Mouse (Mus musculus) intestine, embryonic 14.5 days (tissue): ENCODE data around the gene C530025M09Rik. TPM values are rescaled to one million over a fixed set of nuclear protein-coding genes. Genes with fewer than 3 reads are reported as not detected.

Source experiments
- ATAC-seq: fragments of 200-750 bp; cut with Nextera tagmentation; replicated peaks from 2 replicates; pipeline ENCODE4 v1.8.0; 2017; ENCODE audit warnings: low read depth, moderate number of reproducible peaks, moderate TSS enrichment, moderate library complexity; ENCODE audit not compliant: low FRiP score, low TSS enrichment
- DNase-seq: peaks from one replicate; pipeline ENCODE4 v3.0.0-alpha.2; 2018; ENCODE audit warnings: low spot score
- H3K27ac ChIP-seq: fragments of 300-500 bp; sonication (generic); 2 replicates; pipeline ENCODE4 v1.5.1; 2014; ENCODE audit warnings: low read depth, mild to moderate bottlenecking, control low read depth
- H3K27me3 ChIP-seq: fragments of 300-500 bp; sonication (generic); replicated peaks from 2 replicates; pipeline ENCODE4 v1.6.1; 2014; ENCODE audit warnings: low read length, control low read depth; ENCODE audit not compliant: control insufficient read depth, insufficient read depth
- H3K36me3 ChIP-seq: fragments of 300-500 bp; sonication (generic); 2 replicates; pipeline ENCODE4 v1.6.1; 2014; ENCODE audit warnings: low read length, control low read depth; ENCODE audit not compliant: control insufficient read depth, insufficient read depth
- H3K4me1 ChIP-seq: fragments of 300-500 bp; sonication (generic); replicated peaks from 2 replicates; pipeline ENCODE4 v1.6.1; 2014; ENCODE audit warnings: low read length, control low read depth, mixed read lengths; ENCODE audit not compliant: control insufficient read depth, insufficient read depth
- H3K4me2 ChIP-seq: fragments of 300-500 bp; sonication (generic); 2 replicates; pipeline ENCODE4 v1.6.1; 2014; ENCODE audit warnings: low read length
- H3K4me3 ChIP-seq: fragments of 300-500 bp; sonication (generic); 2 replicates; pipeline ENCODE4 v1.5.1; 2014; ENCODE audit warnings: low read depth, low read length, control low read depth, mixed read lengths
- H3K9ac ChIP-seq: fragments of 300-500 bp; sonication (generic); 2 replicates; pipeline ENCODE4 v1.6.1; 2014; ENCODE audit warnings: mild to moderate bottlenecking, low read length
- H3K9me3 ChIP-seq: fragments of 300-500 bp; sonication (generic); 2 replicates; pipeline ENCODE4 v1.6.1; 2016; ENCODE audit warnings: low read length, control low read depth; ENCODE audit not compliant: control insufficient read depth
- WGBS: fragments of 180-500 bp; shearing (Covaris S2); extraction: QIAGEN DNeasy Blood & Tissue Kit; methylation state at CpG from one replicate; pipeline ENCODE4 v1.1.7; 2014; 5-methylcytosine and 5-hydroxymethylcytosine counted together
- polyA plus RNA-seq: library from polyadenylated mRNA; unstranded; fragments of >200 nt; fragmentation: Nextera tagmentation; extraction: Ambion mirVana; gene quantifications from 2 replicates; pipeline ENCODE4 v1.2.1, GENCODE M21; 2014

C530025M09Rik gene
- not detected in 2 replicates for polyA plus RNA-seq

- peaks cover 47% of the 10 kb centered on the region for H3K27me3 ChIP-seq
- WGBS, result under 1% methylated on average over 71 of the region's 82 CpGs
- ATAC-seq, result peak; percentile 84
- peak within 1 kb of the TSS; percentile 50 for H3K4me3 ChIP-seq
- H3K9me3 ChIP-seq, result no peaks in the 10 kb centered on the region
- H3K4me2 ChIP-seq, result peak within 1 kb of the TSS; percentile 91
- H3K36me3 ChIP-seq, result no peaks in the 10 kb centered on the region
- DNase-seq, result peak; percentile 85
- H3K27ac ChIP-seq, result no peak within 1 kb of the TSS
- H3K4me1 ChIP-seq, result 0 out of 2 replicates have a peak, but pooled peaks cover 5% of the 10 kb centered on the region
- H3K9ac ChIP-seq, result peak within 1 kb of the TSS; percentile 46
These were observed at the start of gene C530025M09Rik for GRCm38 (mm10) chr2:149830536-149831458. C530025M09Rik (minus strand) TSS chr2:149831213.

- Histone ChIP-seq H3K36me3 (no peaks in the 10 kb centered on the region), H3K4me2 (no peak overlapping the region), H3K27me3 (no peaks in the 10 kb centered on the region), H3K4me3 (no peak overlapping the region), H3K9ac (no peak overlapping the region), H3K4me1 (no peaks in the 10 kb centered on the region), H3K9me3 (no peaks in the 10 kb centered on the region), H3K27ac (no peak overlapping the region)
- ATAC-seq (no peak), DNase-seq (no peak)
- 53% methylated on average over 2 of the region's 2 CpGs for WGBS
These were observed 46.9 kb upstream of the C530025M09Rik start for GRCm38 (mm10) chr2:149877954-149878353.

DNA sequence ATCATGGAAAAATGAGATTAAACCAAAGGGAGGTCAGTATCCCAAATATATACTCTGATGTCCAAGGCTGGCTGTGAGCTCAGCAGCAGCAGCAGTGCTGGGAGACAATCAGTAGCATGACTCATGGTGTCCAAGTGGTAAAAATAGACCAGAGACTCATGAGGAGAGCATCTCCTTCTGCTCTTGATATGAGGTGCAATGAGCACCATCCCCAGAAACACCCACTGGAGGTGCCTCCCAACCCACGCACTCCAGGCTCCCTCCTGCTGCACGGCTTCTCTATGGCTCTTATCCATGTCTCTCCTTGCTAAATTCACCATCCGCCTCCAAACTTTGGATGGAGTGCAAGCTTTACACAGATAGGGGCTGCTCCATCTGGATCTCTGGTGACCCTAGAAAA lies 42.3 kb upstream of the C530025M09Rik start:
- Histone ChIP-seq H3K27me3 (no peaks in the 10 kb centered on the region), H3K4me3 (no peak overlapping the region), H3K36me3 (no peaks in the 10 kb centered on the region), H3K9me3 (no peaks in the 10 kb centered on the region), H3K27ac (no peak overlapping the region), H3K9ac (no peak overlapping the region), H3K4me2 (no peak overlapping the region), H3K4me1 (no peaks in the 10 kb centered on the region)
- ATAC-seq (no peak), DNase-seq (no peak)
- 98% methylated on average over 3 of the region's 3 CpGs for WGBS

DNA sequence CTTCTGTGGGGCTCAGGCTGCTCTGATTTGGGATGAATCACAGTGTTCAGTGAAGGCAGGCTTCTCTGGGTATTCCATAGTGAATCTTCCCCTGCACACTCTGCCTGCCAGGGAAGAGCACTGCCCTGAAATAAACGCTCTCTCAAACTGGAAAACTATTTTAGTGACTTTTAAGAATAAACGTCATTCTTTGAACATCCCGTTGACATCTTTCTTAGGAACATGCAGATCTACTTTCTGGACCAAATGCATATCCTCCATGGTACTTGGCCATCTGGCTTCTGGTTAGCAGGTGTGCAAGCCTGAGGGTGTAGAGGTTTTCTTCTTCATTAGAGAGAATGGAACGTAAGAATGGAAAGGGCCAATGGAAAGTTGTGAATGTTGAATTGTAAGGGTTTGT lies 41.5 kb upstream of the C530025M09Rik start:
- H3K9me3 ChIP-seq, result no peaks in the 10 kb centered on the region
- 86% methylated on average over 4 of the region's 4 CpGs for WGBS
- ATAC-seq, result no peak
- no peak overlapping the region for H3K27ac ChIP-seq
- H3K9ac ChIP-seq, result no peak overlapping the region
- H3K4me1 ChIP-seq, result no peaks in the 10 kb centered on the region
- no peak overlapping the region for H3K4me3 ChIP-seq
- no peaks in the 10 kb centered on the region for H3K27me3 ChIP-seq
- DNase-seq, result no peak
- no peak overlapping the region for H3K4me2 ChIP-seq
- H3K36me3 ChIP-seq, result no peaks in the 10 kb centered on the region

DNA sequence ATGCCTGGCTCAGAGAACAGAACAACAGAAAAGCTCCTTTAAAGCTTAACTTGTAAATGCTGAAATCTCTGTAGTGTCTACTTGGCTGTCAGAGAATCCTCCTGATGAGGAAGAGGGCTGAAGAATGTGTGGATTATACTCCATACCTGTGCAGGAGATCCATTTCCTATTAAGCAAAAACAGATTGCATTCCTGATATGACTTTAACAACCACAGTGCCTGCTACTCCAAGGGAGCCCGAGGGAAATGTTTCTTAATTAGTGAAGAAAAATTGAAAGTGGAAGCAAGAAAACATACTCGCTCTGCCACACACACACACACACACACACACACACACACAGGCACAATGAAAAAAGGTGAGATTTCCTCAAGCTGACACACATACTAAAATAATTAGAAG lies 39.5 kb upstream of the C530025M09Rik start:
- Histone ChIP-seq H3K9ac (no peak overlapping the region), H3K27me3 (no peaks in the 10 kb centered on the region), H3K4me3 (no peak overlapping the region), H3K9me3 (no peaks in the 10 kb centered on the region), H3K27ac (no peak overlapping the region), H3K4me2 (no peak overlapping the region), H3K36me3 (no peaks in the 10 kb centered on the region), H3K4me1 (no peaks in the 10 kb centered on the region)
- ATAC-seq (no peak), DNase-seq (no peak)
- WGBS, result 69% methylated on average over 2 of the region's 2 CpGs

DNA sequence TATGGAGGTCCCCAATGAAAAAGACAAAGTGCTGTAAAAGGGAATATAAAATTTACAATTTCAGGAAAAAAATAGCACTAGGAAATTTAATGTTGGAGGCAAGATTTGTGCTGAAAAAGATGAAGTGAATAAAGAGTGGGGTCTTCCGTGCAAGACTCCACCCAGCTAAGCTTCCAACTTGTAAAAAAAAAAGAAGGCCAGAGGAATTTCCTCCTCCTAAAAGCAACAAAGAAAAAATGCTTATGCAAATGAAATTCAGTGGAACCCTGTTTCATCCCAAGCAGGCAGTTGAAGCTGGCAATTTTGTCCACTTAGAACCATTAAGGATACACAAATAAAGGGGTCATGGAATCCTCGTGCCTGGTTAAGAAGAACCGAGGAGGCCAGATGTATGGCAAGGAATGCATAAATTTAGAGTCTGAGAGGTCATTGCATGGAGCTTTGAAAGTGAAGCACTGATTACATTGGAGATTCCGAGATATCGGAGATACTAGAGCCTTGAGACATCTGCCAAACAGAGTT lies 35.0 kb upstream of the C530025M09Rik start:
- no peak overlapping the region for H3K4me3 ChIP-seq
- 51% methylated on average over 5 of the region's 5 CpGs for WGBS
- no peaks in the 10 kb centered on the region for H3K27me3 ChIP-seq
- no peak overlapping the region for H3K27ac ChIP-seq
- no peaks in the 10 kb centered on the region for H3K36me3 ChIP-seq
- DNase-seq (no peak), ATAC-seq (no peak)
- no peaks in the 10 kb centered on the region for H3K4me1 ChIP-seq
- H3K4me2 ChIP-seq, result no peak overlapping the region
- no peaks in the 10 kb centered on the region for H3K9me3 ChIP-seq
- no peak overlapping the region for H3K9ac ChIP-seq

DNA sequence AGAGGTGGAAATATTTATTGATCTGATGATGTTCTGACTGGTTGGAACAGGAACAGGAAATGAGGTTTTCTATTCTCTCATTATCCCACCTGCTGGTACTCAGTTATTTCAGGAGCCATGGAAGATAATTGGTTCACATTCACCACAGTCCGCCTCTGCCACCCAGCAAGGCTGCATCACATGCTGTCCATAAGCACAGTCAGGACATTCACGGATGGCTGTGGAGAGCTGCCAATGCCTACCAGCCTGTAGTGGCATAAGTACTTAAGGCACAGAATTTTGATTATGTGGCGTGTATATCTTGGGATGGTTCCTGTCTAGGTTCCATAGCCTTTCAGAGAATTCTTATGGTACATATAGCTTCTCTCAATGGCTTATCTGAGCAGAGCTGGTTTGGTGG lies 30.0 kb upstream of the C530025M09Rik start:
- Histone ChIP-seq H3K9me3 (no peaks in the 10 kb centered on the region), H3K4me3 (no peak overlapping the region), H3K4me1 (no peaks in the 10 kb centered on the region), H3K36me3 (no peaks in the 10 kb centered on the region), H3K27ac (no peak overlapping the region), H3K9ac (no peak overlapping the region), H3K27me3 (no peaks in the 10 kb centered on the region), H3K4me2 (no peak overlapping the region)
- DNase-seq (no peak), ATAC-seq (no peak)
- 86% methylated on average over 3 of the region's 3 CpGs for WGBS

DNA sequence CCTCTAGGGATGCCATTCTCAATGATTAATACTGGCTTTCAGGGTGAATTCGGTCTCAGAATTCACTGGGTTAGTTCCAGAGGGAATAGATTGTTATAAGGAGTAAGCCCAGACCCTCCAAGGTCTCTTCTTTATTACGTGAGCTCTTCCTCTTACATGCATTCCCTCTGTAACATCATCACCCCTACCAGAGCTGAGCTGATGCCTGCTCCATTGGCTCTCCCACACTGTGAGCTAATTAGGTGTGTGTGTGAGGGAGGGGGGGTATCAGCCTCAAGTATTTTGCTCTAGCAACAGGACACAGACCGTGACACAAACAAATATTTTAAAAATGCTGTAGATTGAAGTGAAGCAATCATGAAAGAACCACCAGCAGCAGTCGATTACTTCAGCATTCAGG lies 17.8 kb upstream of the C530025M09Rik start:
- Histone ChIP-seq H3K27me3 (no peaks in the 10 kb centered on the region), H3K27ac (no peak overlapping the region), H3K9ac (no peak overlapping the region), H3K4me2 (no peak overlapping the region), H3K4me1 (no peaks in the 10 kb centered on the region), H3K9me3 (no peaks in the 10 kb centered on the region), H3K36me3 (no peaks in the 10 kb centered on the region), H3K4me3 (no peak overlapping the region)
- WGBS, result 56% methylated on average over 4 of the region's 4 CpGs
- no peak for ATAC-seq
- no peak for DNase-seq
